Mouse (Mus musculus) CH12.LX (cell line): ENCODE data around the gene Gm5431. TPM values are rescaled to one million over a fixed set of nuclear protein-coding genes. Genes with fewer than 3 reads are reported as not detected.
A peak's percentile ranks its signal among the peaks of the same experiment; 100 is the strongest.

Experiments used
- DNase-seq: peaks from one replicate; pipeline ENCODE4 v3.0.0-alpha.2; 2013; ENCODE audit errors: extremely low read depth
- H3K27ac ChIP-seq: 2 replicates; pipeline ENCODE4 v1.5.1; 2012; ENCODE audit warnings: low read depth, mild to moderate bottlenecking, control low read depth, moderate library complexity; ENCODE audit not compliant: insufficient read depth
- H3K27me3 ChIP-seq: replicated peaks from 2 replicates; pipeline ENCODE3; 2012; ENCODE audit warnings: inconsistent platforms
- H3K36me3 ChIP-seq, 2 experiments: replicated peaks in 1 of 2; 2 replicates each; pipeline versions ENCODE3 to v1.6.1; 2012; ENCODE audit warnings: inconsistent platforms in 1 of 2, low read length in 1 of 2, mild to moderate bottlenecking in 1 of 2, mixed read lengths in 1 of 2, moderate library complexity in 1 of 2; ENCODE audit not compliant: control insufficient read depth in 1 of 2, insufficient read depth in 1 of 2
- H3K4me1 ChIP-seq, 2 experiments: 2 replicates each; pipeline ENCODE4 v1.6.1; 2012; ENCODE audit warnings: inconsistent platforms in 1 of 2, moderate library complexity in 1 of 2; ENCODE audit not compliant: insufficient read depth in 2 of 2, control insufficient read depth in 1 of 2
- H3K4me2 ChIP-seq: 2 replicates; pipeline ENCODE4 v1.6.1; 2012; ENCODE audit warnings: low read depth, mild to moderate bottlenecking, control low read depth; ENCODE audit not compliant: poor library complexity, insufficient read depth, severe bottlenecking
- H3K4me3 ChIP-seq, 3 experiments: fragments of 150-350 bp in 1 of 3; sonication (generic) in 1 of 3; replicated peaks in 1 of 3; 2 replicates each; pipeline versions ENCODE3 to v1.5.1; 2011 to 2012; ENCODE audit warnings: low read depth in 2 of 3, low read length in 2 of 3, mild to moderate bottlenecking in 2 of 3, moderate library complexity in 2 of 3, control low read depth in 1 of 3, improper control_type of control experiment in 1 of 3, inconsistent platforms in 1 of 3, mixed read lengths in 1 of 3; ENCODE audit not compliant: poor library complexity in 1 of 3
- H3K79me2 ChIP-seq: replicated peaks from 2 replicates; pipeline ENCODE4 v1.6.1; 2012; ENCODE audit warnings: mild to moderate bottlenecking, moderate library complexity; ENCODE audit not compliant: control insufficient read depth, poor library complexity, insufficient read depth, severe bottlenecking; ENCODE audit errors: extremely low read depth
- H3K9ac ChIP-seq: 2 replicates; pipeline ENCODE4 v1.6.1; 2012; ENCODE audit warnings: low read depth, mild to moderate bottlenecking, control low read depth, moderate library complexity; ENCODE audit not compliant: insufficient read depth
- H3K9me3 ChIP-seq: replicated peaks from 2 replicates; pipeline ENCODE3; 2012; ENCODE audit warnings: low read length, inconsistent platforms, mixed read lengths
- BHLHE40 ChIP-seq: IDR thresholded peaks from 2 replicates; pipeline ENCODE4 v1.6.1; 2011; ENCODE audit warnings: mild to moderate bottlenecking, low read depth, low read length, improper control_type of control experiment
- CHD1 ChIP-seq: IDR thresholded peaks from 2 replicates; pipeline ENCODE4 v1.6.1; 2012; ENCODE audit warnings: low read depth, low read length, improper control_type of control experiment, inconsistent platforms
- CTCF ChIP-seq, 2 experiments: IDR thresholded peaks in 1 of 2; conservative IDR thresholded peaks in 1 of 2; 2 replicates each; pipeline ENCODE4 v1.5.1; 2011 to 2012; ENCODE audit warnings: low read depth in 2 of 2, low read length in 2 of 2, improper control_type of control experiment in 1 of 2, inconsistent platforms in 1 of 2, mild to moderate bottlenecking in 1 of 2, moderate library complexity in 1 of 2
- E2F4 ChIP-seq: IDR thresholded peaks from 2 replicates; pipeline ENCODE4 v1.6.1; 2011; ENCODE audit warnings: low read depth, low read length, improper control_type of control experiment; ENCODE audit not compliant: insufficient replicate concordance
- ELF1 ChIP-seq: IDR thresholded peaks from 2 replicates; pipeline ENCODE4 v1.6.1; 2014; ENCODE audit warnings: low read depth, mild to moderate bottlenecking, inconsistent platforms, low read length, improper control_type of control experiment
- EP300 ChIP-seq: IDR thresholded peaks from 2 replicates; pipeline ENCODE4 v1.6.1; 2011; ENCODE audit warnings: low read length, improper control_type of control experiment
- GABPA ChIP-seq: IDR thresholded peaks from 2 replicates; pipeline ENCODE4 v1.6.1; 2012; ENCODE audit warnings: low read depth, low read length, improper control_type of control experiment, inconsistent platforms; ENCODE audit not compliant: insufficient replicate concordance
- HCFC1 ChIP-seq: IDR thresholded peaks from 2 replicates; pipeline ENCODE4 v1.6.1; 2012; ENCODE audit warnings: low read depth, mild to moderate bottlenecking, inconsistent platforms, low read length, improper control_type of control experiment
- IRF4 ChIP-seq: IDR thresholded peaks from 2 replicates; pipeline ENCODE4 v1.6.1; 2014; ENCODE audit warnings: low read depth, mild to moderate bottlenecking, inconsistent platforms, low read length, improper control_type of control experiment
- JUN ChIP-seq: IDR thresholded peaks from 2 replicates; pipeline ENCODE4 v1.6.1; 2011; ENCODE audit warnings: low read depth, mild to moderate bottlenecking, low read length, improper control_type of control experiment, moderate library complexity; ENCODE audit not compliant: insufficient read depth
- JUND ChIP-seq: conservative IDR thresholded peaks from 2 replicates; pipeline ENCODE4 v1.6.1; 2011; ENCODE audit warnings: low read depth, low read length, improper control_type of control experiment
- KAT2A ChIP-seq: IDR thresholded peaks from 2 replicates; pipeline ENCODE4 v1.6.1; 2012; ENCODE audit warnings: low read length, improper control_type of control experiment, inconsistent platforms; ENCODE audit not compliant: insufficient replicate concordance
- MAFK ChIP-seq: IDR thresholded peaks from 2 replicates; pipeline ENCODE4 v1.6.1; 2011; ENCODE audit warnings: low read length, improper control_type of control experiment; ENCODE audit not compliant: insufficient replicate concordance
- MAX ChIP-seq: IDR thresholded peaks from 2 replicates; pipeline ENCODE4 v1.6.1; 2011; ENCODE audit warnings: low read length, improper control_type of control experiment
- MAZ ChIP-seq: IDR thresholded peaks from 2 replicates; pipeline ENCODE4 v1.6.1; 2012; ENCODE audit warnings: low read depth, mild to moderate bottlenecking, inconsistent platforms, low read length, improper control_type of control experiment, moderate library complexity
- MEF2A ChIP-seq: IDR thresholded peaks from 2 replicates; pipeline ENCODE4 v1.6.1; 2014; ENCODE audit warnings: low read depth, mild to moderate bottlenecking, inconsistent platforms, low read length, improper control_type of control experiment, borderline replicate concordance
- MXI1 ChIP-seq: IDR thresholded peaks from 2 replicates; pipeline ENCODE4 v1.6.1; 2011; ENCODE audit warnings: mild to moderate bottlenecking, low read depth, low read length, improper control_type of control experiment
- MYC ChIP-seq: IDR thresholded peaks from 2 replicates; pipeline ENCODE4 v1.6.1; 2011; ENCODE audit warnings: low read depth, mild to moderate bottlenecking, improper control_type of control experiment, low read length
- NRF1 ChIP-seq: IDR thresholded peaks from 2 replicates; pipeline ENCODE4 v1.6.1; 2014; ENCODE audit warnings: low read depth, mild to moderate bottlenecking, inconsistent platforms, low read length, improper control_type of control experiment, moderate library complexity
- POLR2AphosphoS2 ChIP-seq: IDR thresholded peaks from 2 replicates; pipeline ENCODE4 v1.6.1; 2011; ENCODE audit warnings: low read depth, low read length, improper control_type of control experiment
- RAD21 ChIP-seq: IDR thresholded peaks from 2 replicates; pipeline ENCODE4 v1.6.1; 2011; ENCODE audit warnings: low read depth, mild to moderate bottlenecking, low read length, improper control_type of control experiment, moderate library complexity
- SIN3A ChIP-seq: IDR thresholded peaks from 2 replicates; pipeline ENCODE4 v1.6.1; 2012; ENCODE audit warnings: low read length, improper control_type of control experiment, inconsistent platforms
- SMC3 ChIP-seq: IDR thresholded peaks from 2 replicates; pipeline ENCODE4 v1.6.1; 2011; ENCODE audit warnings: low read depth, low read length, improper control_type of control experiment
- TBP ChIP-seq: conservative IDR thresholded peaks from 2 replicates; pipeline ENCODE4 v1.6.1; 2011; ENCODE audit warnings: low read depth, low read length, improper control_type of control experiment
- USF1 ChIP-seq: IDR thresholded peaks from 2 replicates; pipeline ENCODE4 v1.6.1; 2014; ENCODE audit warnings: low read depth, mild to moderate bottlenecking, inconsistent platforms, low read length, improper control_type of control experiment
- USF2 ChIP-seq: conservative IDR thresholded peaks from 2 replicates; pipeline ENCODE4 v1.6.1; 2011; ENCODE audit warnings: low read depth, low read length, improper control_type of control experiment
- ZC3H11A ChIP-seq: IDR thresholded peaks from 2 replicates; pipeline ENCODE4 v1.6.1; 2012; ENCODE audit warnings: low read depth, mild to moderate bottlenecking, inconsistent platforms, low read length, improper control_type of control experiment
- ZKSCAN1 ChIP-seq: IDR thresholded peaks from 2 replicates; pipeline ENCODE4 v1.6.1; 2012; ENCODE audit warnings: low read depth, inconsistent platforms, low read length, improper control_type of control experiment, borderline replicate concordance
- ZMIZ1 ChIP-seq: IDR thresholded peaks from 2 replicates; pipeline ENCODE4 v1.6.1; 2012; ENCODE audit warnings: low read depth, mild to moderate bottlenecking, inconsistent platforms, low read length, improper control_type of control experiment
- ZNF384 ChIP-seq: IDR thresholded peaks from 2 replicates; pipeline ENCODE4 v1.6.1; 2012; ENCODE audit warnings: low read depth, low read length, improper control_type of control experiment, inconsistent platforms
- dilution Hi-C: fragments of 300-500 bp; cut with MboI; formaldehyde crosslinking; loops from 2 replicates; pipeline ENCODE4 v1.14.3; 2020; ENCODE audit warnings: low sequenced_read_pairs; ENCODE audit not compliant: extremely low pct_unique_long_range_greater_than_20kb, extremely low pct_ligation_motif_present
- in situ Hi-C: fragments of 300-500 bp; cut with MboI; formaldehyde crosslinking; loops from 3 replicates; pipeline ENCODE4 v1.14.3; 2019; ENCODE audit warnings: low sequenced_read_pairs, low pct_ligation_motif_present, low pct_unique_long_range_greater_than_20kb, mixed read lengths
- polyA plus RNA-seq: library from polyadenylated mRNA; unstranded; fragments of >175 nt; gene quantifications from 2 replicates; pipeline ENCODE4 v1.2.1, GENCODE M21; 2012; ENCODE audit warnings: low read depth; ENCODE audit not compliant: insufficient read length
- total RNA-seq, 2 experiments: library from RNA; depleted of rRNA; stranded (reverse); fragments of 300-350 nt in 1 of 2; fragments of >200 nt in 1 of 2; gene quantifications; 2 replicates each; pipeline ENCODE4 v1.2.3; 2012 to 2014

Gene Gm5431
- total and polyA plus RNA-seq, 3 experiments, result 0.89 to 4.9 (median 2.0) TPM

- Histone ChIP-seq H3K36me3 (peaks cover 0 to 4% of the 10 kb centered on the region in 2 experiments), H3K4me2 (peak overlapping the region; percentile 41; the same call in 1 of the 2 replicates), H3K9me3 (no peaks in the 10 kb centered on the region), H3K27me3 (no peaks in the 10 kb centered on the region), H3K4me1 (peaks cover 2 to 37% of the 10 kb centered on the region in 2 experiments; a peak in 2 of 4 replicates), H3K27ac (no peak overlapping the region), H3K4me3 (no peak overlapping the region), H3K79me2 (peaks cover 12% of the 10 kb centered on the region), H3K9ac (no peak overlapping the region)
- peak; percentile 86 for DNase-seq
- TF ChIP-seq JUND (0 out of 2 replicates have a peak, but pooled peaks have one; percentile 21), USF2 (no peak), ELF1 (no peak), CHD1 (no peak), CTCF (conservative IDR thresholded peaks at IDR 0.05 in 1 of 2, IDR thresholded peaks at IDR 0.05 in 1 of 2; ENCODE audit: low read depth in 2 of 2, low read length in 2 of 2) (peak; percentile 84 to 97), TBP (no peak), MAZ (no peak), ZKSCAN1 (no peak), IRF4 (peak; percentile 46; the same call in 1 of the 2 replicates), ZNF384 (peak; percentile 89), SMC3 (peak; percentile 99), KAT2A (no peak), EP300 (no peak), BHLHE40 (no peak), MYC (peak; percentile 88), JUN (peak; percentile 15; the same call in 1 of the 2 replicates), USF1 (no peak), MAFK (no peak), ZC3H11A (peak; percentile 98), E2F4 (no peak), MXI1 (no peak; the same call in 1 of the 2 replicates), GABPA (no peak), HCFC1 (no peak), POLR2AphosphoS2 (no peak), NRF1 (no peak), ZMIZ1 (no peak), MAX (peak; percentile 62; the same call in 1 of the 2 replicates), SIN3A (no peak), MEF2A (no peak), RAD21 (peak; percentile 97)
- in situ Hi-C loops, result loop anchor here (5.0 to 25.0 kb wide), 4 partner anchors 228 to 538 kb away; partner anchors contain the start of genes Mgat1 and Olfr1389
- dilution Hi-C loops, result no loop called here
Measured at GRCm38 (mm10) chr11:48874465-48874864, 27.5 kb downstream of the Gm5431 start.
